Mouse (Mus musculus): Measurements from ENCODE around the gene AC124502.3. TPM values are rescaled to one million over a fixed set of nuclear protein-coding genes. Genes with fewer than 3 reads are reported as not detected.

AC124502.3 gene
- polyA plus RNA-seq, 1 experiment = 1.6 TPM

DNA sequence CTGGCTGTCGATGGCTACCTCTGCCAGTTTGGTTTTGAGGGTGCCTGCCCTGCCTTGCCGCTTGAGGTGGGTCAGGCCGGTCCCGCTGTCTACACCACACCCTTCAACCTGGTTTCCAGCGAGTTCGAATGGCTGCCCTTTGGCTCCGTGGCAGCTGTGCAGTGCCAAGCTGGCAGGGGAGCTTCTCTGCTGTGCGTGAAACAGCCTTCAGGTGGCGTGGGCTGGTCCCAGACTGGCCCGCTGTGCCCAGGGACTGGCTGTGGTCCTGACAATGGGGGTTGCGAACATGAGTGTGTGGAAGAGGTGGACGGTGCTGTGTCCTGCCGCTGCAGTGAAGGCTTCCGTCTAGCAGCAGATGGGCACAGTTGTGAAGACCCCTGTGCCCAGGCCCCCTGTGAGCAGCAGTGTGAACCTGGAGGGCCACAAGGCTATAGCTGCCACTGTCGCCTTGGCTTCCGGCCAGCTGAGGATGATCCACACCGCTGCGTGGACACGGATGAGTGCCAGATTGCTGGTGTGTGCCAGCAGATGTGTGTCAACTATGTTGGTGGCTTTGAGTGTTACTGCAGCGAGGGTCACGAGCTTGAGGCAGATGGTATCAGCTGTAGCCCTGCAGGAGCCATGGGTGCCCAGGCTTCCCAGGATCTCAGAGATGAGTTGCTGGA is 30.0 kb downstream of the AC124502.3 start:
- Histone ChIP-seq H3K4me2 (ENCODE audit: low read depth) (peak overlapping the region; percentile 60), H3K4me3 (no peak overlapping the region), H3K36me3 (ENCODE audit: control insufficient read depth, insufficient read depth) (no peaks in the 10 kb centered on the region), H3K27me3 (ENCODE audit: control insufficient read depth, insufficient read depth, insufficient read length) (no peaks in the 10 kb centered on the region), H3ac (ENCODE audit: control insufficient read depth, insufficient read length) (peak overlapping the region; percentile 8), H3K79me2 (ENCODE audit: control insufficient read depth, insufficient read depth) (no peaks in the 10 kb centered on the region)
- TF ChIP-seq MYOD1 (IDR thresholded peaks at IDR 0.05; ENCODE audit: control insufficient read depth in 1 of 3, insufficient read length in 2 of 3, low read depth in 2 of 3) (no peak), MYOG (IDR thresholded peaks at IDR 0.05; ENCODE audit: control insufficient read depth in 1 of 3, insufficient read depth in 1 of 3, insufficient read length in 2 of 3, low read depth in 2 of 3) (no peak), E2F4 (IDR thresholded peaks at IDR 0.05; ENCODE audit: insufficient read depth) (no peak), TCF12 (IDR thresholded peaks at IDR 0.05; ENCODE audit: insufficient read depth, poor library complexity, severe bottlenecking) (no peak), REST (IDR thresholded peaks at IDR 0.05; ENCODE audit: insufficient read depth, insufficient read length) (no peak), CEBPB (IDR thresholded peaks at IDR 0.05; ENCODE audit: insufficient read depth, poor library complexity, severe bottlenecking) (no peak), SRF (IDR thresholded peaks at IDR 0.05; ENCODE audit: control insufficient read depth, insufficient read length, low read depth) (no peak), TCF3 (IDR thresholded peaks at IDR 0.05; ENCODE audit: insufficient read length, low read depth) (no peak), POLR2AphosphoS2 (IDR thresholded peaks at IDR 0.05; ENCODE audit: insufficient read length, low read depth) (no peak), MAX (IDR thresholded peaks at IDR 0.05; ENCODE audit: low read depth) (no peak), USF1 (IDR thresholded peaks at IDR 0.05; ENCODE audit: low read depth) (no peak), POLR2A (IDR thresholded peaks at IDR 0.05; ENCODE audit: insufficient read length, low read depth) (no peak)

DNA sequence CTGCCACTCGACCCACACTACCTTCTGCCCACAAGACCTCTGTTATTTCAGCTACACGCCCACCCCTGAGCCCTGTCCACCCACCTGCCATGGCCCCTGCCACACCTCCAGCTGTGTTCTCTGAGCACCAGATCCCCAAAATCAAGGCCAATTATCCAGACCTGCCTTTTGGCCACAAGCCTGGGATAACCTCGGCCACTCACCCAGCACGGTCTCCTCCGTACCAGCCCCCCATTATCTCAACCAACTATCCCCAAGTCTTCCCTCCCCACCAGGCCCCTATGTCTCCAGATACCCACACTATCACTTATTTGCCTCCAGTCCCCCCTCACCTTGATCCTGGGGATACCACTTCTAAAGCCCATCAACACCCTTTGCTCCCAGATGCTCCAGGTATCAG is 30.8 kb downstream of the AC124502.3 start:
- Histone ChIP-seq H3K27me3 (ENCODE audit: control insufficient read depth, insufficient read depth, insufficient read length) (no peaks in the 10 kb centered on the region), H3ac (ENCODE audit: control insufficient read depth, insufficient read length) (no peak overlapping the region), H3K79me2 (ENCODE audit: control insufficient read depth, insufficient read depth) (no peaks in the 10 kb centered on the region), H3K36me3 (ENCODE audit: control insufficient read depth, insufficient read depth) (no peaks in the 10 kb centered on the region), H3K4me2 (ENCODE audit: low read depth) (no peak overlapping the region), H3K4me3 (no peak overlapping the region)
- TF ChIP-seq USF1 (IDR thresholded peaks at IDR 0.05; ENCODE audit: low read depth) (no peak), MYOD1 (IDR thresholded peaks at IDR 0.05; ENCODE audit: control insufficient read depth in 1 of 3, insufficient read length in 2 of 3, low read depth in 2 of 3) (no peak), E2F4 (IDR thresholded peaks at IDR 0.05; ENCODE audit: insufficient read depth) (no peak), MYOG (IDR thresholded peaks at IDR 0.05; ENCODE audit: control insufficient read depth in 1 of 3, insufficient read depth in 1 of 3, insufficient read length in 2 of 3, low read depth in 2 of 3) (no peak), POLR2A (IDR thresholded peaks at IDR 0.05; ENCODE audit: insufficient read length, low read depth) (no peak), SRF (IDR thresholded peaks at IDR 0.05; ENCODE audit: control insufficient read depth, insufficient read length, low read depth) (no peak), REST (IDR thresholded peaks at IDR 0.05; ENCODE audit: insufficient read depth, insufficient read length) (no peak), POLR2AphosphoS2 (IDR thresholded peaks at IDR 0.05; ENCODE audit: insufficient read length, low read depth) (no peak), MAX (IDR thresholded peaks at IDR 0.05; ENCODE audit: low read depth) (no peak), CEBPB (IDR thresholded peaks at IDR 0.05; ENCODE audit: insufficient read depth, poor library complexity, severe bottlenecking) (no peak), TCF3 (IDR thresholded peaks at IDR 0.05; ENCODE audit: insufficient read length, low read depth) (no peak), TCF12 (IDR thresholded peaks at IDR 0.05; ENCODE audit: insufficient read depth, poor library complexity, severe bottlenecking) (no peak)

GRCm38 (mm10) chr19:5069978-5070377 is 31.3 kb downstream of the AC124502.3 start:
- no peak overlapping the region for H3K4me3 ChIP-seq
- H3ac ChIP-seq (ENCODE audit: control insufficient read depth, insufficient read length) = no peak overlapping the region
- H3K36me3 ChIP-seq (ENCODE audit: control insufficient read depth, insufficient read depth) = no peaks in the 10 kb centered on the region
- TF ChIP-seq TCF3 (IDR thresholded peaks at IDR 0.05; ENCODE audit: insufficient read length, low read depth) = no peak
- no peak for TF ChIP-seq POLR2A (IDR thresholded peaks at IDR 0.05; ENCODE audit: insufficient read length, low read depth)
- TF ChIP-seq MAX (IDR thresholded peaks at IDR 0.05; ENCODE audit: low read depth) = no peak
- no peak for TF ChIP-seq USF1 (IDR thresholded peaks at IDR 0.05; ENCODE audit: low read depth)
- no peak for TF ChIP-seq SRF (IDR thresholded peaks at IDR 0.05; ENCODE audit: control insufficient read depth, insufficient read length, low read depth)
- TF ChIP-seq CEBPB (IDR thresholded peaks at IDR 0.05; ENCODE audit: insufficient read depth, poor library complexity, severe bottlenecking) = no peak
- no peak for TF ChIP-seq POLR2AphosphoS2 (IDR thresholded peaks at IDR 0.05; ENCODE audit: insufficient read length, low read depth)
- no peak for TF ChIP-seq MYOD1 (IDR thresholded peaks at IDR 0.05; ENCODE audit: control insufficient read depth in 1 of 3, insufficient read length in 2 of 3, low read depth in 2 of 3)
- no peak for TF ChIP-seq E2F4 (IDR thresholded peaks at IDR 0.05; ENCODE audit: insufficient read depth)
- no peak for TF ChIP-seq REST (IDR thresholded peaks at IDR 0.05; ENCODE audit: insufficient read depth, insufficient read length)
- no peak for TF ChIP-seq MYOG (IDR thresholded peaks at IDR 0.05; ENCODE audit: control insufficient read depth in 1 of 3, insufficient read depth in 1 of 3, insufficient read length in 2 of 3, low read depth in 2 of 3)
- no peak for TF ChIP-seq TCF12 (IDR thresholded peaks at IDR 0.05; ENCODE audit: insufficient read depth, poor library complexity, severe bottlenecking)
- no peak overlapping the region for H3K4me2 ChIP-seq (ENCODE audit: low read depth)
- H3K27me3 ChIP-seq (ENCODE audit: control insufficient read depth, insufficient read depth, insufficient read length) = no peaks in the 10 kb centered on the region
- no peaks in the 10 kb centered on the region for H3K79me2 ChIP-seq (ENCODE audit: control insufficient read depth, insufficient read depth)

GRCm38 (mm10) chr19:5071077-5071476 is 32.4 kb downstream of the AC124502.3 start:
- H3K4me3 ChIP-seq = peak overlapping the region; percentile 29
- H3ac ChIP-seq (ENCODE audit: control insufficient read depth, insufficient read length) = no peak overlapping the region
- H3K27me3 ChIP-seq (ENCODE audit: control insufficient read depth, insufficient read depth, insufficient read length) = no peaks in the 10 kb centered on the region
- no peaks in the 10 kb centered on the region for H3K79me2 ChIP-seq (ENCODE audit: control insufficient read depth, insufficient read depth)
- peak overlapping the region; percentile 97 for H3K4me2 ChIP-seq (ENCODE audit: low read depth)
- no peaks in the 10 kb centered on the region for H3K36me3 ChIP-seq (ENCODE audit: control insufficient read depth, insufficient read depth)
- TF ChIP-seq REST (IDR thresholded peaks at IDR 0.05; ENCODE audit: insufficient read depth, insufficient read length) (no peak), CEBPB (IDR thresholded peaks at IDR 0.05; ENCODE audit: insufficient read depth, poor library complexity, severe bottlenecking) (no peak), TCF12 (IDR thresholded peaks at IDR 0.05; ENCODE audit: insufficient read depth, poor library complexity, severe bottlenecking) (no peak), MYOG (IDR thresholded peaks at IDR 0.05; ENCODE audit: control insufficient read depth in 1 of 3, insufficient read depth in 1 of 3, insufficient read length in 2 of 3, low read depth in 2 of 3) (no peak), MAX (IDR thresholded peaks at IDR 0.05; ENCODE audit: low read depth) (no peak), USF1 (IDR thresholded peaks at IDR 0.05; ENCODE audit: low read depth) (no peak), E2F4 (IDR thresholded peaks at IDR 0.05; ENCODE audit: insufficient read depth) (no peak), POLR2A (IDR thresholded peaks at IDR 0.05; ENCODE audit: insufficient read length, low read depth) (no peak), POLR2AphosphoS2 (IDR thresholded peaks at IDR 0.05; ENCODE audit: insufficient read length, low read depth) (no peak), MYOD1 (IDR thresholded peaks at IDR 0.05; ENCODE audit: control insufficient read depth in 1 of 3, insufficient read length in 2 of 3, low read depth in 2 of 3) (no peak), SRF (IDR thresholded peaks at IDR 0.05; ENCODE audit: control insufficient read depth, insufficient read length, low read depth) (no peak), TCF3 (IDR thresholded peaks at IDR 0.05; ENCODE audit: insufficient read length, low read depth) (no peak)
